Mouse (Mus musculus) lung, adult 18-20 months (tissue): ENCODE data around the gene Gm3486.
"Not testable (repeated sequence)": the region's sequence is repeated elsewhere in the genome, so short reads cannot be mapped to it uniquely, and the experiment has no call there.

Source experiments
- DNase-seq, 2 experiments: peaks; one replicate each; pipeline ENCODE4 v3.0.0; 2022; ENCODE audit warnings: mixed read lengths in 2 of 2

Gene Gm3486

DNA sequence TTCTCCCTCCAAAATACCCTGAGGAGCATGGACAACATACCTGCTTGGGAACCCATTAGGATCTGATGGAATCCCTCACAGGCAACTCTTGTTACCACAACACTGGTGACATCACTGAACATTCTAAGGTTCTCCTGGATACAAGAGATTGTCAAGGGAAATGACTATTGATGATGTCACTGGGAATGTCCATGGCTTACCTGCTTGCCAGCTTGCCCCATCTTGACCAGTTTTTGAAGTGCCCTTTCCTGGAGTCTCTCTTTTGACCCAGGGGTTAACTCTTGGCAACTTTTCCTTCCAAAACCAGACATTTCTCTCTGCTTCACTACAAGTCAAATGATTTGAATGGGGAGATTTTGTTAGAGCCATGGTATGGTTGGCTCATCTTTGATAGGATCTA, at the start of gene Gm3486:
Gene Gm3486 (minus strand): TSS at position 101 of the 400 bp plus-strand sequence.
- not testable (repeated sequence) for DNase-seq

DNA sequence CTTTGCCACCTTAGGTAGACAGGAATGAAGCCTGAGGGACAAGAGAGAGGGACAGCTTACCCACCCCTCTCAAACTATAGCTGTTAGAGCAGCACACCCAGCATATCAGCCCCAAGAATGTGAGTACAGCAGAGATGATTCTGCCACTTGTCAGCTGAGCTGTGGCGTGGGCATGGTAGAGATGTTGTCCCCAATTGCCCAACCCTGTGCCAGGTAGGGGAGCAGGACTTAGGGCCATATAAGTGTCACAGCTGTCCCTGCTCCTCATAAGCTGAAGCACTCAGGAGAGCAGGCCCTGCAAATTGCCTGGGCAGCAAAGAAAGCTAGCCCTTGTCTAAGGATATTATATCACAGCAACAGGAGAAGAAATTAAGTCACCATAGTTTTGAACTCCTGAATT, 35.4 kb upstream of the Gm3486 start:
- not testable (repeated sequence) for DNase-seq

DNA sequence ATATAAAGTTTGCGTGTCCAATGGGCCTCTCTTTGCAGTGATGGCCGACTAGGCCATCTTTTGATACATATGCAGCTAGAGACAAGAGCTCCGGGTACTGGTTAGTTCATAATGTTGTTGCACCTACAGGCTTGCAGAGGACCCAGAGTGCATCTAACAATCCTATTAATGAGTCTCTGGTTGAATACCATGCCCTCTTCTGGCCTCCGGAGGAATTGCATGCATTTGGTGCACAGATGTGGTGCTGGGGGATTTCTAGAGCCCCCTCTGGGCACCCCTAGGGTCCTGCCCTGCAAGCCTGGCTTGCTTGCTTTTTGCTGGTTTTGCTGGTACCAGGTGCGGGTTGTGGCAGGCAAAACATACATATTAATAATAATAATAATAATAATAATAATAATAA, 31.4 kb upstream of the Gm3486 start:
- DNase-seq: not testable (repeated sequence)

DNA sequence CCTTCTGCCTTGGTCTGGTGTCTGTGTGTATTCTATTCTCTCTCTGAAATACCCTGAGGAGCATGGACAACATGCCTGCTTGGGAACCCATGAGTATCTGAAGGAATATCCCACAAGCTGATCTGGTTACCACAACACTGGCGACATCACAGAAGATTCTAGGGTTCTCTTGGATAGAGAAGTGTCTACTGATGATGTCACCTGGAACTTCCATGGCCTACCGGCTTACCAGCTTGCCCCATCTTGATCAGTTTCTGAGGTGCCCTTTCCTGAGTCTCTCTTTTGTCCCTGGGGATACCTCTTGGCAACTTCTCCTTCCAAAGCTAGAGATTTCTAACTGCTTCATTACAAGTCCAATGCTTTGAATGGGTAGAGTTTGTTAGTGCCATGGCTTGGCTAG, 35.9 kb downstream of the Gm3486 start, which contains the start of gene Gm7954:
Gene Gm7954 (minus strand): TSS at position 101 of the 400 bp plus-strand sequence.
- DNase-seq: not testable (repeated sequence)
